Mouse (Mus musculus) effector memory CD4-positive, alpha-beta T cell, adult 7 months (primary cell): ENCODE data around the gene Daam1. TPM values are rescaled to one million over a fixed set of nuclear protein-coding genes. Genes with fewer than 3 reads are reported as not detected.

Experiments used
- polyA plus RNA-seq: library from polyadenylated mRNA; unstranded; fragments of 100-300 nt; shearing (Covaris generic); gene quantifications from one replicate; pipeline ENCODE4 v1.2.1, GENCODE M21; 2017

Gene Daam1
- polyA plus RNA-seq = 7.4 TPM

GRCm38 (mm10) chr12:71830607-71831257 is at the start of gene Daam1:
Gene Daam1, plus strand, starts transcription at chr12:71831078.

Other genes with a start within 250 kb of the Daam1 start
- gene Gpr135, start 240.0 kb downstream of the Daam1 start, polyA plus RNA-seq = 0.60 TPM